Mouse (Mus musculus) embryo, embryonic 11 days (tissue): ENCODE data around the gene Sval3.

Experiments used
- DNase-seq: peaks from one replicate; pipeline ENCODE4 v3.0.0-alpha.2; 2015

Sval3 gene

GRCm38 (mm10) chr6:41967840-41968239 lies at the start of gene Sval3:
Sval3 (plus strand) TSS chr6:41968140.
- DNase-seq, result no peak

DNA sequence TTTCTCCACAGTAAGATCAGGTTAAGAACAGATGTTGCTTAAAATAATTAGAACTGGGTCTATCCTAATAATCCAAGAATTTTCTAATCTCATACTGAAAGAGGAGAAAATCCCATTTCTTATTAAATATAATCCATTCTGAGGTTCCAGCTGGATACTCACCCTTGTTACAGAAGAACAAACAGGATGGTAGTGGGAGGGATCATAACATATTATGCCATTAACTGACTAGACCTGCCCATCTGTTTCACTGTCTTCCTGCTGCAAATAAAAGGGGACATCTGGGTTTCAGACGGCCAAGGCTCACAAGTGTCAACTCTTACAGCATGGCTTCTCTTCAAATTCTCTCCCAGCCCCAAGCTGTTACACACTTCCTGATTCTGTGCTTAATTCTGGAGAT lies 16.6 kb upstream of the Sval3 start, which contains the start of gene Sval1:
Gene Sval1 (plus strand): TSS at position 301 of the 400 bp plus-strand sequence.
- no peak for DNase-seq
